Mouse (Mus musculus): ENCODE results near the gene Strn.

Strn gene

DNA sequence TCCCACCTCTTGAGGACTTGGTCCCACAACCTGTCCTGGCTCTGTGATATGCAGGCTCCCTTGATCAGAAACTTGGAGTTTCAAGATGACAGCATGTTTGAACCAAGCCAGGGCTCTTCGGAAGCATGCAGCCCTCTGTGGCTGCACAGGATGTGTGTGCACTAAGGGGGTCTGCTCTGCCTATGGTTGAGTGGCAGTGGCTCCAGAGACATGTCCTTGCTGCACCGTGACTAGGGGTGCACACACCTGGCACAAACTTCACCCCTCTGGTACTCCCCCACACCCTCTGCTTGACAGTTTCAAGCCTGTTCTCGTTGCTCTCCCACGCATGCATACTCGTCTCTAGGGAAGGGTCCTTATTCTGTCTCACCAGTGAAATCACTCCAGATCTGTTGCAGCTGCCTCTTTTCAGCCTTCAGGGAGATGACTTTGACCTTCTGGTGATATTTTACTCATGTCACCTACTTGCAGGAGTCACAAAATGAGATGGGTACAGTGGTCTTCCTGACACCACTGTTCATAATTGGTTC is 118.8 kb downstream of the Strn start:
- in situ Hi-C loops (cut with MboI, MseI), result loop anchor here (10.0 kb wide), 1 partner anchor 1243 kb away; no protein-coding TSS in a partner anchor

DNA sequence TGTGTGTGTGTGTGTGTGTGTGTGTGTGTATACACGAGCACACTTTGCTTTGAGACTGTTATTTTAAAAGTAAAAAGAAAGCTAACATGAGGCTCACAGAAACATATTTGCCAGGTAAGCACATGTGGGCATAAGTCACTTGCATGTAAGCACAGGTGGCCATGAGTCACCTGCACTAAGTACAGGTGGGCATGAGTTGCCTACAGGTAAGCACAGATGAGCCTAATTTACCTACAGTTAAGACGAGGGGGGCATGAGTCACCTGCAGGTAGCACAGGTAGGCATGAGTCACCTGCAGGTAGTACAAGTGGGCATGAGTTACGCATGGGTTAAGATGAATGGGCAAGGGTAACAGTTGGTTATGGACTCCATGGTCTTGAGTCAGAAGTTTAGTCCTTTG is 121.9 kb downstream of the Strn start:
- in situ Hi-C loops (cut with MboI, MseI), result loop anchor here (10.0 kb wide), 1 partner anchor 1240 kb away; no protein-coding TSS in a partner anchor

DNA sequence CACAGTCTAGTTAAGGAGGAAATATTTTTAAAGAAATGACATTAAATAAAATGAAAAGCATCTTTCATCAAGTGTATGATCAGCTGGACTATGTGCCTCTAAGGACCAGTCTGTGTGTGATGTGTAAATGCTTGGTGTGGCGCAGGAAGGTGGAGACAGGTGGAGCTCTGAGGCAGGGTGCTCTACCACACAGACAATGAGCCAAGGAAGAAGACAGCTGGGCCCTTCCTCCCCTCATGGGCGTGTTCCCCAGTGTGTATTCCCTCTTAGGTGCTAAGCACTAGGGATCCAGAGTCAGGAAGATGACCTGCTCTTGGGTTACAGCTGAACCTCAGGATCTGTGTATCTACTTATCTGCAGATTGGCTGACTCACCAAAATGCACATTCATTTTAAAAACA is 122.5 kb downstream of the Strn start:
- in situ Hi-C loops (cut with MboI, MseI), result loop anchor here (10.0 kb wide), 1 partner anchor 1240 kb away; no protein-coding TSS in a partner anchor

DNA sequence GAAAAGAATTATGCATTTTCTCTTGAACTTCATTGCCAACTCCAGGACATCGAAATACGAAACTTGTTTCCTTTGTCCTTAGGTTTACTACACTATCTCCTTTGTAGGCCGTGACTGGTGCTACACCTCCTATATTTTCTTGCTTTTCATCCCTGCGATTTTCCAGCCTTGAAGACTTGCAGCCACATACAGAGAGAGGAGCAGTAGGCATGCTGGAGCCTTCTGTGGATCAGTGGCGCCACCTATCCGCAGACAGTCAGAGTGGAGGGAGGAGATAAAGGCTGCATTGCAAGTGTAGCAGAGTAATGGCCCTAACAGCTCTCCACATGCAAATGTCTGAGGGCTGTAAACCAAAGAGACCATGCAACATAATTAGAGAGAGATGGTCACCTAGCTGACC is 125.9 kb downstream of the Strn start:
- in situ Hi-C loops (cut with MboI, MseI), result loop anchor here (10.0 kb wide), 1 partner anchor 1236 kb away; no protein-coding TSS in a partner anchor

DNA sequence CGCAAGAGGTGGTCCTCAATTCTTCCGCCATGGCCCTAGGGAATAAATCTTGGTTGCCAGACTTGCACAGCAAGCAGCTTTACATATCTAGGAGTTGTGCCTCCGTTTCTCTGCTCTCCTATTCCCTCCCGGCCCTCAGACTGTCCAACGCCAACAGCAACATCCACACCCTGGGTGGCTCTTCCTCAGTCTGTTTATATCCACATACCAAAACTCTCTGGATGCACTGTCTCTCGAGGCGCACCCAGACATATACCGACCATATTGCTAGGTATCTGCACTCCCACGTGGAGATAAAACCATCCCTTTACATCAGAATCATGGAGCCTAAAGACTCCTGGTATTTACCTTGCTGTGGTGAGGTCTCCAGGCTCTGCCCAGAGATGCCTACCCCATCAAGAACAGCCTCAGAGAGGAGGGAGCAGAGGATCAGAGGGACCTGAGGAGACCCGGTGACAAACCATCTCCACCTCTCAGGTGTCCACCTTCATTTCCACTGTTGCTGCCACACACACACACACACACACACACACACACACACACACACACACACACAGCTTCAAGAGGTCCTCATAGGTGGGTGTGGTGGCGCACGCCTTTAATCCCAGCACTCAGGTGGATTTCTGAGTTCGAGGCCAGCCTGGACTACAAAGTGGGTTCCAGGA is 127.7 kb downstream of the Strn start:
- in situ Hi-C loops (cut with MboI, MseI), result no loop called here

DNA sequence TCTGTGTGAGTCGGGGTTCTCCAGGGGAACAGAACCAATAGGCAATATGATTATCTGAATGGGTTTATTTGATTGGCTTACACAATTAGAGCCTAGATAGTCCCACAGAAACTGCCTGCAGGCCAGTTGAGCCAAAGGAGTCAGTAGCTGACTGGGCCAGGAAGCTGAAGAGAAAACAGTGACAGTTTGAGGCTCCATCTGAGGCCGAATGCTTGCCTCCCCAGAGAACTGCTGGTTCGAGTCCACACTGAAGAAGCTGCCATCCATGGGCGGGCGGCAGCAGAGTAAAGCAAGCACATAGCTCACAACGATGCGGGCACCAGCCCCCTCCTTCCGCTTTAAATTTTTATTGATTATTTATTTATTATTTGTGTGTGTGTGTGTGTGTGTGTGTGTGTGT is 128.3 kb downstream of the Strn start:
- in situ Hi-C loops (cut with MboI, MseI), result no loop called here

DNA sequence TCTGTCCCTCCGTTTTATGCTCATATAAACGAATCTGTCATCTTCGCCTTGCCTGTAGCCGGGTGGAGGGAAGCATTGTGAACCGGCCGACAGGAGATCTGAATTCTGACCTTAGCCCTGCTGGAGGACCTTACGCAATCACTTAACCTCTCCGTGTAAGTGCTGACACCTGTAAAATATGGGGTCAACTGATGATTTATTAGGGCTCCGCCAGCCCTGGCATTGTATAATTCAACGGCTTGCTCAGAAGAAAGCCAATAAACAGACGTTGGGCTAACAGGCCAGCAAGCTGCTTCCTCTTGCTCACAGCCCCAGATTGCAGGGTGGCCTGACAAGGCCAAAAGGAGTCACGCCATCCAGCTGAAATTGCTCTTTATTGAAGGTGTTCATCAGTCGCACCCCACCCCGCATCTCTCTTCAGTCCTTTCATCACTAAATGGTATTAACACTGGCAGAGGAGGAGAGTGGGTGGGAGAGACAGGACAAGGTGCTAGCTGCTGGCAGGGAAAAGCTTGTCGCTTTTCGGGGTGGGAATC is 128.8 kb downstream of the Strn start:
- in situ Hi-C loops (cut with MboI, MseI), result no loop called here

DNA sequence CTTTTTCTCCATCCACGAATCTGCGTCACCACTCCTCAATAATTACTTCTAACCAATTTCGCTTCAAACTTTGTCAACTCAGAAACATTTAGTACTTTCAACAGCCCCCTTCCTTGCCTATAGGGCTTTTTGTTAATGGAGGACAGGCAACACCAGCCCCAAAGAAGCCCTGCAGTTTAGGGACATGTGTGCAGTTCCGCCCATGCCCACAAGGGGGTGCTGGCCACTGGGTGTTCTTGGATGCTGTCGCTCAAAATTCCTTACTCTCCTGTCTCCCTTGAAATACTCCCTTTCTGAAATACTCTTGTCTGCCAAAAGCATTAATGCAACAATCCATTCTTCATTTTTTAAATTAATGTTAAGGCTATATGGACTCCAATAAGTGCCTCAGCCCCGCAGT is 132.6 kb downstream of the Strn start:
- in situ Hi-C loops (cut with MboI, MseI), result no loop called here

DNA sequence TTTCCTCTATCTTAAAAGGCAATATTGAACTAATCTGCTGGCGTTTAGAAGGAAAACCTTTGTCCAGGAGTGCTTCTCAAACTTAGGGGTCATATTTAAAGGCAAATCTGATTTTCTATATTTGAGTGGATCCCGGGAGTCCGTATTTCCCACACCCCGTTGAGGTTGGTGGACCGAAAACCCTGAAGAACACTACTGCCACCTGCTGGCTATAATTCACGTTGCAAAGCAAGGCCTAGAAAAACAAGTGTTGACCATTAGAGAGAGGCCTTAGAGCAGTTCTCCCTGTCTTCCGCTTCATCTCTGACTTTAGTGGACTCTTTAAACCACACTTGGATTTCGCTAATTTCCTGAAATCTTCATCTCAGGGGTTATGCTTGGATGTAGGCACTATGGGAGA is 133.1 kb downstream of the Strn start:
- in situ Hi-C loops (cut with MboI, MseI), result no loop called here

DNA sequence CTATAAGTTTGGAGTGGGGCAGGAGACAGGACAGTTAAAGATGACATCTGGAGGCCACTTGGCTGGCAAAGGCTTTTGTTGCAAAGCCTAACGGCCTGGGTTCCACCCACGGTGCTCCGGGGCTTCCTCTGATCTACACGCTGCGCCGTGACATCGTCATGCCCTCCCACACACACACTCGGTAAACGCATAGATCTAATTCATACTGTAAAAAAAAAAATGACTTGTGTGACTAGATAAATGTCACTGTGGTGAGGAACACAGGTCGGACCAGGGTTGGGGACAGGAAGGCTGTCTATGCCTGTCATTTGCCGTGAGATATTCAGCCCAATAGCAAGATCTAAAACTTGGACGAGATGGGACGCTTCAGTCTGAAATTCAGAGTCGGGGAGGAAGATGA is 134.7 kb downstream of the Strn start:
- in situ Hi-C loops (cut with MboI, MseI), result no loop called here

DNA sequence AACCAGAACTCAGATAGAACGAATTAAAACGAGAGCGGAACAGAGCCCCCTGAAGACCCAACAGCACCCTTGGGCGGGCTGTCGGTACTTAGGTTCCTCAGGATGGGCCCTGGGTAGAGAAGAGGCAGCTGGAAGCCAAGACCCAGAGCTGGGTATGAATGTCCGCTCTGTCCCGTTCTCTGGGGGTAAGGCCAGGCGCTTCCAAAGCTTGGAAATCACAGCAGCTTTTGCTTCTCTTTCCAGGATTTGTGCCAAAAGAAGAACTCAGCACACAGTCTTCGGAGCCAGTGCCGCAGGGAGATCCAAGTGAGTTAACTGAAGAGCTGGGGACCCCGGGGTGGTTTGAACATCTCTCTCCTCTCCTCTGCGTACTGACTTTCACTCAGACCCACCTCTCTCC is 135.4 kb downstream of the Strn start:
- in situ Hi-C loops (cut with MboI, MseI), result no loop called here

DNA sequence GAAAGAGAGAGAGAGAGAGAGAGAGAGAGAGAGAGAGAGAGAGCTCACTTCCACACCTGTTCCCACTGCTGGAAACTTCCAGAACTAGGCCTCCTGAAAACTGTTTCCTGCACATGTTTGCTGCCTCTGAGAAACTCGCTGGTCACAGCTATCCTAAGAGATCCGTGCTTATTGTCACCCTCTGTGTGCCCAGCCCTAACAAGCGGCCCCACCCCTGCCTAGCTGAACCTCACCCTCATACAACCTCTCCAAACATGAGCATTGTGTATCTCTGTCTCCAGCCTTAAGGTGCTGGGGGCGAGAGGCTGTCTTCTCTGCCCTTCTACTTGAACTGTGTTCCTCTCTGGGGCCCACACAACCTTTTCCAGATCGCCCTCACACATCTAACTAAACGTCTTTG is 136.0 kb downstream of the Strn start:
- in situ Hi-C loops (cut with MboI, MseI), result no loop called here

All from regulatory T cell (primary cell).